Mouse (Mus musculus): Measurements from ENCODE around the gene Grid2ip.
"Not testable (repeated sequence)": the region's sequence is repeated elsewhere in the genome, so short reads cannot be mapped to it uniquely, and the experiment has no call there.

Grid2ip gene

GRCm38 (mm10) chr5:143363678-143364615, 6.8 kb downstream of the Grid2ip start:
- DNase-seq, result no peak

GRCm38 (mm10) chr5:143367931-143368330, 10.8 kb downstream of the Grid2ip start:
- no peak for DNase-seq

GRCm38 (mm10) chr5:143369611-143370255, 12.6 kb downstream of the Grid2ip start:
- no peak for DNase-seq

GRCm38 (mm10) chr5:143370416-143371145, 13.4 kb downstream of the Grid2ip start:
- DNase-seq, result no peak

- no peak for DNase-seq
These were observed 14.0 kb downstream of the Grid2ip start for GRCm38 (mm10) chr5:143371146-143371510.

- no peak for DNase-seq
These were observed 15.7 kb downstream of the Grid2ip start for GRCm38 (mm10) chr5:143372818-143373217.

GRCm38 (mm10) chr5:143375242-143375641, 18.1 kb downstream of the Grid2ip start:
- no peak for DNase-seq

GRCm38 (mm10) chr5:143376156-143376555, 19.0 kb downstream of the Grid2ip start:
- DNase-seq, result no peak

GRCm38 (mm10) chr5:143386797-143387621, 29.9 kb downstream of the Grid2ip start:
- no peak for DNase-seq

GRCm38 (mm10) chr5:143394184-143394583, 37.0 kb downstream of the Grid2ip start:
- no peak for DNase-seq

GRCm38 (mm10) chr5:143394966-143395365, 37.8 kb downstream of the Grid2ip start:
- DNase-seq, result not testable (repeated sequence)

GRCm38 (mm10) chr5:143395649-143396048, 38.5 kb downstream of the Grid2ip start:
- no peak for DNase-seq

- no peak for DNase-seq
These were observed 43.4 kb downstream of the Grid2ip start for GRCm38 (mm10) chr5:143400501-143400900.

- no peak for DNase-seq
These were observed 44.4 kb downstream of the Grid2ip start for GRCm38 (mm10) chr5:143401556-143401955.

- DNase-seq, result peak; percentile 91
These were observed 46.3 kb downstream of the Grid2ip start, which contains the start of gene Kdelr2 for GRCm38 (mm10) chr5:143403221-143404147. Gene Kdelr2, plus strand, starts transcription at chr5:143403838.

GRCm38 (mm10) chr5:143404148-143404930, 47.2 kb downstream of the Grid2ip start:
- DNase-seq, result no peak

GRCm38 (mm10) chr5:143405200-143405599, 48.1 kb downstream of the Grid2ip start:
- DNase-seq, result no peak

GRCm38 (mm10) chr5:143406548-143406947, 49.4 kb downstream of the Grid2ip start:
- no peak for DNase-seq

GRCm38 (mm10) chr5:143409239-143409638, 52.1 kb downstream of the Grid2ip start:
- DNase-seq, result no peak

- DNase-seq, result no peak
These were observed 53.8 kb downstream of the Grid2ip start for GRCm38 (mm10) chr5:143410841-143411395.
